Mouse (Mus musculus) intestine, embryonic 14.5 days (tissue): ENCODE data around the gene Samd4. TPM values are rescaled to one million over a fixed set of nuclear protein-coding genes. Genes with fewer than 3 reads are reported as not detected.

Source experiments
- ATAC-seq: fragments of 200-750 bp; cut with Nextera tagmentation; replicated peaks from 2 replicates; pipeline ENCODE4 v1.8.0; 2017; ENCODE audit warnings: low read depth, moderate number of reproducible peaks, moderate TSS enrichment, moderate library complexity; ENCODE audit not compliant: low FRiP score, low TSS enrichment
- DNase-seq: peaks from one replicate; pipeline ENCODE4 v3.0.0-alpha.2; 2018; ENCODE audit warnings: low spot score
- H3K27ac ChIP-seq: fragments of 300-500 bp; sonication (generic); 2 replicates; pipeline ENCODE4 v1.5.1; 2014; ENCODE audit warnings: low read depth, mild to moderate bottlenecking, control low read depth
- H3K27me3 ChIP-seq: fragments of 300-500 bp; sonication (generic); replicated peaks from 2 replicates; pipeline ENCODE4 v1.6.1; 2014; ENCODE audit warnings: low read length, control low read depth; ENCODE audit not compliant: control insufficient read depth, insufficient read depth
- H3K36me3 ChIP-seq: fragments of 300-500 bp; sonication (generic); 2 replicates; pipeline ENCODE4 v1.6.1; 2014; ENCODE audit warnings: low read length, control low read depth; ENCODE audit not compliant: control insufficient read depth, insufficient read depth
- H3K4me1 ChIP-seq: fragments of 300-500 bp; sonication (generic); replicated peaks from 2 replicates; pipeline ENCODE4 v1.6.1; 2014; ENCODE audit warnings: low read length, control low read depth, mixed read lengths; ENCODE audit not compliant: control insufficient read depth, insufficient read depth
- H3K4me2 ChIP-seq: fragments of 300-500 bp; sonication (generic); 2 replicates; pipeline ENCODE4 v1.6.1; 2014; ENCODE audit warnings: low read length
- H3K4me3 ChIP-seq: fragments of 300-500 bp; sonication (generic); 2 replicates; pipeline ENCODE4 v1.5.1; 2014; ENCODE audit warnings: low read depth, low read length, control low read depth, mixed read lengths
- H3K9ac ChIP-seq: fragments of 300-500 bp; sonication (generic); 2 replicates; pipeline ENCODE4 v1.6.1; 2014; ENCODE audit warnings: mild to moderate bottlenecking, low read length
- H3K9me3 ChIP-seq: fragments of 300-500 bp; sonication (generic); 2 replicates; pipeline ENCODE4 v1.6.1; 2016; ENCODE audit warnings: low read length, control low read depth; ENCODE audit not compliant: control insufficient read depth
- WGBS: fragments of 180-500 bp; shearing (Covaris S2); extraction: QIAGEN DNeasy Blood & Tissue Kit; methylation state at CpG from one replicate; pipeline ENCODE4 v1.1.7; 2014; 5-methylcytosine and 5-hydroxymethylcytosine counted together
- microRNA-seq: library from miRNA; unstranded; fragments of <30 nt; microRNA quantifications from one replicate; pipeline ENCODE4, GENCODE M21; 2016
- polyA plus RNA-seq: library from polyadenylated mRNA; unstranded; fragments of >200 nt; fragmentation: Nextera tagmentation; extraction: Ambion mirVana; gene quantifications from 2 replicates; pipeline ENCODE4 v1.2.1, GENCODE M21; 2014

The Samd4 gene
- polyA plus RNA-seq, 1 experiment from 2014 or later, result 4.4 TPM

DNA sequence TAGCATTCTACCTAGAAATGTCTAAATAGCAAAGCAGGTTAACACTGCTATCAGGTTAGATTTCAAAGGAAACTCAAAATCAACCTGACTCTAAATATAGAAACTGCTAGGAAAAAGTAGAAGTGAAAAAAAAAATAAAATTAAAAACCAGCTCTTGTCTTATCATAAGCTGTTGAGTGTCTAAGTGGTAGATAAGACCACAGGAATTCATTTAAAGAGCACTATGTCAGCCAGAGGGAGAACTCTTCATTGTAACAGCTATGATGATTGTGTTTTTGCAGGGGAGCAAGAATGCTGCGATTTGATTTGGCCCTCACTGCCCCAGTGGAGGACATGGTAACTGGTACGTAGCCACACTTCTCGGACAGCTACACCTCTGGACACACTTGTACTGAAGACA, 271.6 kb downstream of the Samd4 start:
- DNase-seq (no peak), ATAC-seq (no peak)
- Histone ChIP-seq H3K4me2 (no peak overlapping the region), H3K9ac (no peak overlapping the region), H3K36me3 (no peaks in the 10 kb centered on the region), H3K4me1 (no peaks in the 10 kb centered on the region), H3K27ac (no peak overlapping the region), H3K4me3 (no peak overlapping the region), H3K9me3 (no peaks in the 10 kb centered on the region), H3K27me3 (no peaks in the 10 kb centered on the region)
- 84% methylated on average over 3 of the region's 3 CpGs for WGBS

Small RNA genes lying within 50 kb of the gene (microRNA-seq; reads per million reads assigned to microRNA genes)
- gene Mir378c, result 3.0 reads per million, percentile 28 among the genes with 10 or more reads in this experiment

Other genes starting within 250 kb of the Samd4 start
- 53.1 and 53.3 TPM in 2 replicates for gene Cdkn3, start 122.3 kb upstream of the Samd4 start, polyA plus RNA-seq
- gene Cnih1, start 94.4 kb upstream of the Samd4 start, polyA plus RNA-seq, result 207 and 215 TPM in 2 replicates
- gene Gmfb, start 60.6 kb upstream of the Samd4 start, polyA plus RNA-seq, result 58.5 and 66.5 TPM in 2 replicates
- 25.3 and 28.6 TPM in 2 replicates for gene Cgrrf1, start 50.7 kb upstream of the Samd4 start, polyA plus RNA-seq